Mouse (Mus musculus): ENCODE data around the gene Itpr1. TPM values are rescaled to one million over a fixed set of nuclear protein-coding genes. Genes with fewer than 3 reads are reported as not detected.

Itpr1 gene
- total and polyA plus RNA-seq, 2 experiments, result 6.9 to 55.0 TPM

GRCm38 (mm10) chr6:108284688-108285087 is 71.8 kb downstream of the Itpr1 start:
- peaks cover 16% of the 10 kb centered on the region for H3K4me1 ChIP-seq (ENCODE audit: control insufficient read depth, insufficient read depth, low read length)
- TF ChIP-seq POLR2A (IDR thresholded peaks at IDR 0.05; ENCODE audit: extremely low read depth, insufficient read depth, low read length) (no peak), CTCF (IDR thresholded peaks at IDR 0.05; ENCODE audit: low read depth, low read length) (no peak)
- peaks cover 6% of the 10 kb centered on the region; the same call in 1 of the 2 replicates for H3K36me3 ChIP-seq (ENCODE audit: control insufficient read depth, insufficient read depth, low read length)
- 51% methylated on average over 3 of the region's 3 CpGs for WGBS
- peak; percentile 93 for DNase-seq (ENCODE audit: extremely low read depth, low read depth, low spot score)
- no peak overlapping the region for H3K4me3 ChIP-seq (ENCODE audit: insufficient read depth, low read depth, low read length)
- H3K27ac ChIP-seq (replicated peaks; ENCODE audit: insufficient read depth, low read depth, low read length), result no peak overlapping the region
- H3K79me2 ChIP-seq (ENCODE audit: control insufficient read depth, insufficient read depth, low read length), result peaks cover 29% of the 10 kb centered on the region; the same call in 1 of the 2 replicates
- no peaks in the 10 kb centered on the region for H3K27me3 ChIP-seq (ENCODE audit: control insufficient read depth, insufficient read depth, low read length)
- H3K9ac ChIP-seq (ENCODE audit: low read depth, low read length), result no peak overlapping the region

- Histone ChIP-seq H3K27ac (replicated peaks; ENCODE audit: insufficient read depth, low read depth, low read length) (no peak overlapping the region), H3K4me1 (ENCODE audit: control insufficient read depth, insufficient read depth, low read length) (peaks cover 13% of the 10 kb centered on the region), H3K79me2 (ENCODE audit: control insufficient read depth, insufficient read depth, low read length) (peaks cover 18% of the 10 kb centered on the region; the same call in 1 of the 2 replicates), H3K9ac (ENCODE audit: low read depth, low read length) (no peak overlapping the region), H3K36me3 (ENCODE audit: control insufficient read depth, insufficient read depth, low read length) (peaks cover 7% of the 10 kb centered on the region; the same call in 1 of the 2 replicates), H3K4me3 (ENCODE audit: insufficient read depth, low read depth, low read length) (no peak overlapping the region), H3K27me3 (ENCODE audit: control insufficient read depth, insufficient read depth, low read length) (no peaks in the 10 kb centered on the region)
- TF ChIP-seq CTCF (IDR thresholded peaks at IDR 0.05; ENCODE audit: low read depth, low read length) (no peak), POLR2A (IDR thresholded peaks at IDR 0.05; ENCODE audit: extremely low read depth, insufficient read depth, low read length) (no peak)
- DNase-seq (ENCODE audit: extremely low read depth, low read depth, low spot score), result no peak
- WGBS, result 80% methylated on average over 3 of the region's 3 CpGs
Measured at GRCm38 (mm10) chr6:108288979-108289378, 76.1 kb downstream of the Itpr1 start.

GRCm38 (mm10) chr6:108290978-108291377 is 78.1 kb downstream of the Itpr1 start:
- Histone ChIP-seq H3K27ac (replicated peaks; ENCODE audit: insufficient read depth, low read depth, low read length) (peak overlapping the region; percentile 67), H3K27me3 (ENCODE audit: control insufficient read depth, insufficient read depth, low read length) (no peaks in the 10 kb centered on the region), H3K79me2 (ENCODE audit: control insufficient read depth, insufficient read depth, low read length) (peaks cover 26% of the 10 kb centered on the region; the same call in 1 of the 2 replicates), H3K4me1 (ENCODE audit: control insufficient read depth, insufficient read depth, low read length) (peaks cover 13% of the 10 kb centered on the region), H3K36me3 (ENCODE audit: control insufficient read depth, insufficient read depth, low read length) (peaks cover 8% of the 10 kb centered on the region; the same call in 1 of the 2 replicates), H3K4me3 (ENCODE audit: insufficient read depth, low read depth, low read length) (no peak overlapping the region), H3K9ac (ENCODE audit: low read depth, low read length) (no peak overlapping the region)
- 24% methylated on average over 2 of the region's 2 CpGs for WGBS
- TF ChIP-seq CTCF (IDR thresholded peaks at IDR 0.05; ENCODE audit: low read depth, low read length) (no peak), POLR2A (IDR thresholded peaks at IDR 0.05; ENCODE audit: extremely low read depth, insufficient read depth, low read length) (no peak)
- peak; percentile 96 for DNase-seq (ENCODE audit: extremely low read depth, low read depth, low spot score)

- no peak overlapping the region for H3K27ac ChIP-seq (replicated peaks; ENCODE audit: insufficient read depth, low read depth, low read length)
- peaks cover 27% of the 10 kb centered on the region; the same call in 1 of the 2 replicates for H3K79me2 ChIP-seq (ENCODE audit: control insufficient read depth, insufficient read depth, low read length)
- peak; percentile 98 for DNase-seq (ENCODE audit: extremely low read depth, low read depth, low spot score)
- H3K4me3 ChIP-seq (ENCODE audit: insufficient read depth, low read depth, low read length), result no peak overlapping the region
- no peak overlapping the region for H3K9ac ChIP-seq (ENCODE audit: low read depth, low read length)
- 45% methylated on average over 3 of the region's 3 CpGs for WGBS
- H3K36me3 ChIP-seq (ENCODE audit: control insufficient read depth, insufficient read depth, low read length), result peaks cover 8% of the 10 kb centered on the region; the same call in 1 of the 2 replicates
- TF ChIP-seq POLR2A (IDR thresholded peaks at IDR 0.05; ENCODE audit: extremely low read depth, insufficient read depth, low read length) (no peak), CTCF (IDR thresholded peaks at IDR 0.05; ENCODE audit: low read depth, low read length) (no peak)
- peaks cover 13% of the 10 kb centered on the region for H3K4me1 ChIP-seq (ENCODE audit: control insufficient read depth, insufficient read depth, low read length)
- no peaks in the 10 kb centered on the region for H3K27me3 ChIP-seq (ENCODE audit: control insufficient read depth, insufficient read depth, low read length)
Measured at GRCm38 (mm10) chr6:108291556-108291955, 78.7 kb downstream of the Itpr1 start.

GRCm38 (mm10) chr6:108301856-108302255 is 89.0 kb downstream of the Itpr1 start:
- no peaks in the 10 kb centered on the region for H3K27me3 ChIP-seq (ENCODE audit: control insufficient read depth, insufficient read depth, low read length)
- H3K79me2 ChIP-seq (ENCODE audit: control insufficient read depth, insufficient read depth, low read length), result peaks cover 19% of the 10 kb centered on the region; the same call in 1 of the 2 replicates

More at GRCm38 (mm10) chr6:108301856-108302255, 89.0 kb downstream of the Itpr1 start:
- Histone ChIP-seq H3K4me3 (ENCODE audit: insufficient read depth, low read depth, low read length) (no peak overlapping the region), H3K27ac (replicated peaks; ENCODE audit: insufficient read depth, low read depth, low read length) (no peak overlapping the region), H3K36me3 (ENCODE audit: control insufficient read depth, insufficient read depth, low read length) (no peaks in the 10 kb centered on the region), H3K9ac (ENCODE audit: low read depth, low read length) (no peak overlapping the region), H3K4me1 (ENCODE audit: control insufficient read depth, insufficient read depth, low read length) (peaks cover 15% of the 10 kb centered on the region)
- no peak for DNase-seq (ENCODE audit: extremely low read depth, low read depth, low spot score)
- WGBS, result 96% methylated on average over 5 of the region's 5 CpGs
- TF ChIP-seq CTCF (IDR thresholded peaks at IDR 0.05; ENCODE audit: low read depth, low read length) (no peak), POLR2A (IDR thresholded peaks at IDR 0.05; ENCODE audit: extremely low read depth, insufficient read depth, low read length) (no peak)
